Mouse (Mus musculus): Measurements from ENCODE around the gene Hoxb9. TPM values are rescaled to one million over a fixed set of nuclear protein-coding genes. Genes with fewer than 3 reads are reported as not detected.

Gene Hoxb9
- polyA plus RNA-seq, 1 experiment from 2014 or later, result not detected

- Histone ChIP-seq H3K4me3 (ENCODE audit: low read depth, low read length) (no peak within 1 kb of the TSS), H3K36me3 (ENCODE audit: control insufficient read depth, insufficient read depth, low read length) (no peaks in the 10 kb centered on the region), H3K9ac (ENCODE audit: low read length) (no peak within 1 kb of the TSS), H3K4me2 (ENCODE audit: low read depth, low read length, severe bottlenecking) (no peak within 1 kb of the TSS), H3K27ac (ENCODE audit: low read depth, low read length) (no peak within 1 kb of the TSS), H3K27me3 (ENCODE audit: control insufficient read depth, insufficient read depth, low read length) (peaks cover 97% of the 10 kb centered on the region), H3K4me1 (replicated peaks; ENCODE audit: control insufficient read depth, insufficient read depth, low read length) (no peaks in the 10 kb centered on the region), H3K9me3 (ENCODE audit: control insufficient read depth, low read length) (no peaks in the 10 kb centered on the region)
- WGBS, result 4% methylated on average over 22 of the region's 22 CpGs
- ATAC-seq (replicated peaks; ENCODE audit: low FRiP score), result no peak
- DNase-seq (ENCODE audit: low spot score), result no peak
Measured at GRCm38 (mm10) chr11:96291681-96292564, 20.7 kb downstream of the Hoxb9 start, which contains the start of gene Hoxb6. Gene Hoxb6, plus strand, starts transcription at chr11:96292476.

- H3K27ac ChIP-seq (ENCODE audit: low read depth, low read length), result no peak overlapping the region
- no peak overlapping the region for H3K4me3 ChIP-seq (ENCODE audit: low read depth, low read length)
- peaks cover 97% of the 10 kb centered on the region for H3K27me3 ChIP-seq (ENCODE audit: control insufficient read depth, insufficient read depth, low read length)
- H3K4me2 ChIP-seq (ENCODE audit: low read depth, low read length, severe bottlenecking), result no peak overlapping the region
- H3K9me3 ChIP-seq (ENCODE audit: control insufficient read depth, low read length), result no peaks in the 10 kb centered on the region
- DNase-seq (ENCODE audit: low spot score), result no peak
- no peak overlapping the region for H3K9ac ChIP-seq (ENCODE audit: low read length)
- H3K4me1 ChIP-seq (replicated peaks; ENCODE audit: control insufficient read depth, insufficient read depth, low read length), result no peaks in the 10 kb centered on the region
- no peaks in the 10 kb centered on the region for H3K36me3 ChIP-seq (ENCODE audit: control insufficient read depth, insufficient read depth, low read length)
- under 1% methylated on average over 12 of the region's 12 CpGs for WGBS
- ATAC-seq (replicated peaks; ENCODE audit: low FRiP score), result no peak
Measured at GRCm38 (mm10) chr11:96292565-96293301, 21.5 kb downstream of the Hoxb9 start.

- under 1% methylated on average over 22 of the region's 22 CpGs for WGBS
- Histone ChIP-seq H3K27me3 (ENCODE audit: control insufficient read depth, insufficient read depth, low read length) (peaks cover 97% of the 10 kb centered on the region), H3K27ac (ENCODE audit: low read depth, low read length) (no peak overlapping the region), H3K9me3 (ENCODE audit: control insufficient read depth, low read length) (no peaks in the 10 kb centered on the region), H3K4me3 (ENCODE audit: low read depth, low read length) (no peak overlapping the region), H3K4me2 (ENCODE audit: low read depth, low read length, severe bottlenecking) (no peak overlapping the region), H3K9ac (ENCODE audit: low read length) (no peak overlapping the region), H3K4me1 (replicated peaks; ENCODE audit: control insufficient read depth, insufficient read depth, low read length) (no peaks in the 10 kb centered on the region), H3K36me3 (ENCODE audit: control insufficient read depth, insufficient read depth, low read length) (no peaks in the 10 kb centered on the region)
- DNase-seq (ENCODE audit: low spot score), result no peak
- no peak for ATAC-seq (replicated peaks; ENCODE audit: low FRiP score)
Measured at GRCm38 (mm10) chr11:96293302-96293921, 22.2 kb downstream of the Hoxb9 start.

- H3K36me3 ChIP-seq (ENCODE audit: control insufficient read depth, insufficient read depth, low read length), result no peaks in the 10 kb centered on the region
- no peak for ATAC-seq (replicated peaks; ENCODE audit: low FRiP score)
- under 1% methylated on average over 32 of the region's 32 CpGs for WGBS
- peak; percentile 89 for DNase-seq (ENCODE audit: low spot score)
- no peak overlapping the region for H3K4me2 ChIP-seq (ENCODE audit: low read depth, low read length, severe bottlenecking)
- no peaks in the 10 kb centered on the region for H3K4me1 ChIP-seq (replicated peaks; ENCODE audit: control insufficient read depth, insufficient read depth, low read length)
- H3K9ac ChIP-seq (ENCODE audit: low read length), result no peak overlapping the region
- no peak overlapping the region for H3K27ac ChIP-seq (ENCODE audit: low read depth, low read length)
- no peak overlapping the region for H3K4me3 ChIP-seq (ENCODE audit: low read depth, low read length)
- H3K9me3 ChIP-seq (ENCODE audit: control insufficient read depth, low read length), result no peaks in the 10 kb centered on the region
- H3K27me3 ChIP-seq (ENCODE audit: control insufficient read depth, insufficient read depth, low read length), result peaks cover 97% of the 10 kb centered on the region
Measured at GRCm38 (mm10) chr11:96294245-96295091, 23.2 kb downstream of the Hoxb9 start.

- ATAC-seq (replicated peaks; ENCODE audit: low FRiP score), result no peak
- peaks cover 97% of the 10 kb centered on the region for H3K27me3 ChIP-seq (ENCODE audit: control insufficient read depth, insufficient read depth, low read length)
- H3K4me3 ChIP-seq (ENCODE audit: low read depth, low read length), result no peak overlapping the region
- no peak overlapping the region for H3K27ac ChIP-seq (ENCODE audit: low read depth, low read length)
- H3K9me3 ChIP-seq (ENCODE audit: control insufficient read depth, low read length), result no peaks in the 10 kb centered on the region
- 1% methylated on average over 29 of the region's 30 CpGs for WGBS
- no peak overlapping the region for H3K4me2 ChIP-seq (ENCODE audit: low read depth, low read length, severe bottlenecking)
- no peaks in the 10 kb centered on the region for H3K4me1 ChIP-seq (replicated peaks; ENCODE audit: control insufficient read depth, insufficient read depth, low read length)
- DNase-seq (ENCODE audit: low spot score), result no peak
- H3K9ac ChIP-seq (ENCODE audit: low read length), result no peak overlapping the region
- H3K36me3 ChIP-seq (ENCODE audit: control insufficient read depth, insufficient read depth, low read length), result no peaks in the 10 kb centered on the region
Measured at GRCm38 (mm10) chr11:96295092-96295835, 24.0 kb downstream of the Hoxb9 start.

GRCm38 (mm10) chr11:96296997-96297396 is 25.7 kb downstream of the Hoxb9 start:
- no peak for ATAC-seq (replicated peaks; ENCODE audit: low FRiP score)

GRCm38 (mm10) chr11:96297428-96297827 is 26.2 kb downstream of the Hoxb9 start:
- no peak for DNase-seq (ENCODE audit: low spot score)
- no peak overlapping the region for H3K4me2 ChIP-seq (ENCODE audit: low read depth, low read length, severe bottlenecking)
- 2% methylated on average over 3 of the region's 3 CpGs for WGBS

More at GRCm38 (mm10) chr11:96296997-96297396, 25.7 kb downstream of the Hoxb9 start:
- no peaks in the 10 kb centered on the region for H3K9me3 ChIP-seq (ENCODE audit: control insufficient read depth, low read length)
- DNase-seq (ENCODE audit: low spot score), result no peak
- peaks cover 100% of the 10 kb centered on the region for H3K27me3 ChIP-seq (ENCODE audit: control insufficient read depth, insufficient read depth, low read length)
- H3K36me3 ChIP-seq (ENCODE audit: control insufficient read depth, insufficient read depth, low read length), result no peaks in the 10 kb centered on the region
- no peak overlapping the region for H3K27ac ChIP-seq (ENCODE audit: low read depth, low read length)
- WGBS, result 0% methylated on average over 2 of the region's 2 CpGs
- no peak overlapping the region for H3K4me2 ChIP-seq (ENCODE audit: low read depth, low read length, severe bottlenecking)
- no peak overlapping the region for H3K4me3 ChIP-seq (ENCODE audit: low read depth, low read length)
- H3K4me1 ChIP-seq (replicated peaks; ENCODE audit: control insufficient read depth, insufficient read depth, low read length), result no peaks in the 10 kb centered on the region
- H3K9ac ChIP-seq (ENCODE audit: low read length), result no peak overlapping the region

More at GRCm38 (mm10) chr11:96297428-96297827, 26.2 kb downstream of the Hoxb9 start:
- Histone ChIP-seq H3K4me3 (ENCODE audit: low read depth, low read length) (no peak overlapping the region), H3K27me3 (ENCODE audit: control insufficient read depth, insufficient read depth, low read length) (peaks cover 100% of the 10 kb centered on the region), H3K27ac (ENCODE audit: low read depth, low read length) (no peak overlapping the region), H3K36me3 (ENCODE audit: control insufficient read depth, insufficient read depth, low read length) (no peaks in the 10 kb centered on the region), H3K9ac (ENCODE audit: low read length) (no peak overlapping the region), H3K9me3 (ENCODE audit: control insufficient read depth, low read length) (no peaks in the 10 kb centered on the region), H3K4me1 (replicated peaks; ENCODE audit: control insufficient read depth, insufficient read depth, low read length) (no peaks in the 10 kb centered on the region)
- no peak for ATAC-seq (replicated peaks; ENCODE audit: low FRiP score)

All from forebrain, embryonic 11.5 days (tissue).